Mouse (Mus musculus) cerebellum, postnatal 36 days (tissue): ENCODE results near the gene Gm14409.
"Not testable (repeated sequence)": the region's sequence is repeated elsewhere in the genome, so short reads cannot be mapped to it uniquely, and the experiment has no call there.

Experiments
- DNase-seq, 2 experiments: peaks; one replicate each; pipeline ENCODE4 v3.0.0; 2021 to 2022; ENCODE audit warnings: mixed read lengths in 2 of 2

Gm14409 gene

GRCm38 (mm10) chr2:177266936-177267335 is at the start of gene Gm14409:
Gene Gm14409 (minus strand): TSS chr2:177267036.
- not testable (repeated sequence) for DNase-seq

DNA sequence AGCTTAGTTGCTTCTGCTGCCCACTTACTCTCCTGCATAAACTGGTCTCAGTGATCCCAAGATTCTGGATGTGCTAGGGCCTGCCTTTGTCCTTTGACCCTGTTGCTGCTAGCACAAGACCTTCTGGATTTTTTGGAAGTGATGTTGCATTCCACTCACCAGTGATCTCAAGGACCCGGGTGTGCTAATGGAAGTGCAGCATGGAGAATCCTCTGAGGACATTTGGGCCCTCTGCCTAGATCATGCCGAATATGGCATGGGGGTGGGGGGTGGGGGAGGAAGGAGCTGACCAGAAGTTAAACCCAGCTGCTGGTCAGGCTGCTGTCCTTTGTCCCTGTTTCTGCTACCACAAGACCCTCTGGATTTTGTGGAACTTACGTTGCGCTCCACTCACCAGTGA is 42.8 kb upstream of the Gm14409 start:
- DNase-seq, result not testable (repeated sequence)

- DNase-seq, result not testable (repeated sequence)
Observed at GRCm38 (mm10) chr2:177304980-177305379, 38.1 kb upstream of the Gm14409 start.

DNA sequence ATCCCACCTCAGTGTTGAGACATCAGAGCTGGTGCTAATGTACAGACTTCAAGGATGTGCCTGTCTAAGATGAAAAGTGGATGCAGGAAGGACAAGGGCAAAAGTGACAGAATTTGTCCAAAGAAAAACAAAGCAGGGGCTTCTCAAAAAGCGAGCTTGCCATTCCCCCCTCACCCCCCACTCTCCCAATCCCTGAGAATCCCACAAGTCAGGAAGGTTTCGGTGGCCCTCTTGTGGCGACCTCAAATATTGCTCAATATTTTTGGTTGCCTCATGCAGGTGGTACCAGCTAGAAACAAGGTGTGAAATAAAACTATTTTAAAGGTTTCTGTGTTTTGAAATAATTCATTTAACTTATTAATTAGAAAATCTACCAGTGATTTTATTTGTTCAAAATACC is 16.9 kb upstream of the Gm14409 start:
- not testable (repeated sequence) for DNase-seq

DNA sequence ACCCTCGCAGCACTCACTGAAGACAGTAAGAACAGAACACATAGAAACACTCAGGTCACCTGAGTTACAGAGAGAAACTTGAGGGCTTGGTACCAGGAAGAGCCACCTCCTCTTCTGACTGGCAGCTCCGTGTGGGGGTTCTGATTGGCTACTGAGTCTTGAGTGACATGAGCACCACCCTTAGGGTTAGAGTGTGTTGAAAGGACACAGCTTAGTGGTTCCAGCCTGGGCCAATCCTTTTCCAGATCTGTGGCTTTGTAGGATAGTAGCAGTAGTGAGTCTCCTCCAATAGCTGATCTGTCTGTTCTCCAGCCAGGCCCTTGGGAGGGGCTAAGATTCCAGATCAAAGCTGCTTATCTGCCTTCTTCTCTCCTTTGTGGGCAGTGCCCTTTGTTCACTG is 10.9 kb upstream of the Gm14409 start:
- not testable (repeated sequence) for DNase-seq

DNA sequence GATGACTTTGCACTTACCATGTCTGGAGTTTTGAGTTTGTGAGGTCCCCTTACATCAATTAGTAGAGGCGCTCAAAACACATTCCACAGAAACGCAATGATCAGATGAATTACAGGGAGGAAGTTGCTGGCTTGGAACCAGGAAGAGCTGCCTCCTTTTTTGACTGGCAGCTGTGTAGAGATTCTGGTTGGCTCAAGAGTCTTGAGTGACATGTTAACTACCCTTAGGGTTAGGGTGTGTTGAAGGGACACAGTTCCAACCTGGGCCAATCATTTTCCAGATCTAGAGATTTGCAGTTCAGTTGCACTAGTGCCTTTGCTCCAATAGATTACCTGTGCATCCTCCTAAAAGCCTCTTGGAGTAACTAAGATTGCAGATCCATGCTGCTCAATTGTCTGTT is 5.4 kb upstream of the Gm14409 start:
- DNase-seq, result not testable (repeated sequence)

- not testable (repeated sequence) for DNase-seq
Observed at GRCm38 (mm10) chr2:177247449-177247848, 19.4 kb downstream of the Gm14409 start.

DNA sequence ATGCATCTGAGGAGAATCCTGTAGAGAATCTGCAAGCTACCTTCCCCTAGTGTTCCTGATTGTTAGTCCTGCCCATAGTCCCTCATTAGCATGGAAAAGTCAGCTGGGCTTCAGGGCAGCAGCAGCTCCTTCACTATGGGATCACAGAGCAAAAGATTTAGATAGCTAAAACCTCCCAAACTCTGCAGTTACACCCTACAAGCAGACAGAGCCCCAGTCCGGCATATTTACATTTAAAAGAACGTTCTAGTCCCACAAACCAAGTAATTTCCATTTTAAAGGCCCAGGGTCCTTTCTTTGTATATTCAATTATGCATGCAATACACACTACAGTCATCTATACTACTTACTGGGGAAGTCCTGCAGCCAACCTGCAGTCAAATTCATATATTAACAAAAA is 36.4 kb downstream of the Gm14409 start:
- DNase-seq, result not testable (repeated sequence)
